Mouse (Mus musculus) layer of hippocampus, postnatal 10 days (tissue): ENCODE results near the gene Knop1. TPM values are rescaled to one million over a fixed set of nuclear protein-coding genes. Genes with fewer than 3 reads are reported as not detected.

Experiments
- DNase-seq, 2 experiments: peaks; one replicate each; pipeline ENCODE4 v3.0.0; 2021; ENCODE audit warnings: low spot score in 2 of 2
- total RNA-seq, 2 experiments: library from RNA; stranded (reverse); gene quantifications; 2 replicates each; pipeline ENCODE4 v1.2.3; 2021

Gene Knop1
- total RNA-seq, 2 experiments from 2014 or later: 36.3 to 36.5 TPM

DNA sequence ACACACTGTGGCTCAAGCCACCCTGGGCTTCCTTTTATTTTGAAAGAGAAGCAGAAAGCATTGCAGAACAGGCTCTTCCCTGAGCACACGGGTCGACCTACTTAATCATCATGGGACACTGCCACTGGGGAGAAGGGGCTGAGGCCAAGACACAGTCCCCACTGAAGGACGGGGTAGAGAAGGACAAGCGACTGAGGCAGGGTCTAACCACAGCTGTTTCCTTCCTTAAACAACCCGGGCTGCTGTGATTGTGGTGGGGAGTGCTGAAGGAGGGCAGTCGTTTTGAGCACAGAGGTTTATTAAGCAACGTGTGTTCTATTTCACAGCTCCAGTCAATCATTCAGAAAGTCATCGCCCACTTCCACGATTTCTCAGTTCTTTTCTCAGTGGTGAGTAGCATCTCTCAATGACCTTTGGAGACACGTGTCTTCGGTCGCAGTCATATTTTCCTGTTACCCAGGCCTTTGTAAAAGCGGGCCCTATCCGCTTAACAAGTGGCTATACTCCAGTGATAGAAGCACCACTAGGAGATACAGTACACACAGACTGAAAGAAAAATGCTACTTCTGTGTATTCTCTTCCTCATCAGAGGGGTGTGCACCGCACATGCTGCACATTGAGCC, 55.8 kb downstream of the Knop1 start:
- no peak for DNase-seq

DNA sequence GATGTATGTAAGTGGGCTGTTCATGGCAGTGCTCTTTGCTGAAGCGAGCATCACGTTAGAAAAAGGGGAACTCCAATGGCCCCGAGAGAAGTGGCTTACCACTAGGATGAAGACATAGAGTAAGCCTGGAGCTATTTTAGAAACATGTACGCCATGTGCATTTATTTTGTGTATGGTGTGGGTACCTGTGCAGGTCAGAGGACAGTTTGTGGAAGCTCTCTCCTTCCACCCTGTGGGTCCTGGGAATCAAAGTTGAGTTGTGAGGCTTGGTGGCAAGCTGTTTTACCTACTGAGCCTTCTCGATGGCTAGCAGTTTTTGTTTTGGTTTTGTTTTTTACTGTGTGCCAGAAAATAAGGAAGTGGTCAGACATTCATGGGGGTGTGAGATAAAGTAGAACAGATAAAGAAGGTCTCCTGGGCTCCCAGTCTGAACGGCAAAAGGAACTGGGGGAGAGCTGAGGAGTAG, 57.9 kb downstream of the Knop1 start:
- DNase-seq: no peak

DNA sequence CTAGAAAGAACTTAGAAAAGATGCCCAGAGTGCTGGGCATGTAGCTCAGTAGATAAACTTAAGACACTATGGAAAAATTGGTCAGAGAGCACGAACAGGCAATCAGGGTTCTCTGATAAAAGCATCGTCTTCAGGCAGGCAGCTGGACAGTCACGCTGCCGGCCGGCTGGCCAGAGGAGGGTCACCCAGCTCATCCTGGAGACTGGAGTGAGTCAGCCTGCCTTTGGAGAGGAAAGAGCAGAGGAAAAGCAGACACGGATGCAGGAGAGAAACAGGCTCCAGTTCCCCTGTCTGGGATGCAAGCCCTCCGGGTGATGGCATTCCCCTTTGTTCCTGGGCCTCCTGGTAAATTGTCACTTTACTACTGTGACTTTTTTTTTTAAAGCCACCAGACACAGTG, 58.5 kb downstream of the Knop1 start:
- no peak for DNase-seq

DNA sequence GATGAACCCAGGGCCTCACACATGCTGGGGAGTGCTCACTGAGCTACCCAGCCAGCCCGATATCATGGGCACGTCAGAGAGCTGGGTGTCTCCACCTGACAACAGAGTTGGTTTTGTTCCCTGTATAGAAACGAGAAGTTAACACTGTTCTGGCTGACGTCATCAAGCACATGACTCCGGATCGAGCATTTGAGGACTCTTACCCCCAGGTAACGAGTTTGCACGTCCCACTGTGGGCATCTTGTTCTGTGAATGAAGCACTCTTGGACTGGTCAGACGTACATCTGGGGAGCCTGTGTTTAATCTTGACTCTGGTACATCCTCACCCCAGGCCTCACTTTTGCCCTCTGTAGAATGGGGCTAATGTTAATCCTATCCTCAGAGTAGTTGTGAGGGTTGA, 59.2 kb downstream of the Knop1 start:
- no peak for DNase-seq

DNA sequence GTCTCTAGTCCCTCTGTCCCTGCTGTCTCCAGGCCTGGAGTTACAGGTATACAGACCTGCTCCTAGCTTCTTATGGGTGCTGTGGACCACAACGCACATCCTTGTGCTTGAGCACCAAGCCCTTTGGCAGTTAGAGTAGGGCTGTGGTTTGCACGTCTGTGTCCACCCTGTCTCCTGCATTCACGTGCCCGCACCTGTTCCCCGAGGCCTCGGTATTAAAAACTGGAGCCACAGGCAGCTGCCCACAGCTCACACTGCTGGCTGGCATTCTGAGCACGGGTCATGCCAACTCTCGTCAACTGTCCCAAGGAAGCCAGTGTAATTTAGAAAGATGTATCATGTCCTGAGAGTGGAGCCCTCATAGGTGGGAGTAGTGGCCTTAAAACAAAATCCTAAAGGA, 60.3 kb downstream of the Knop1 start:
- no peak for DNase-seq

DNA sequence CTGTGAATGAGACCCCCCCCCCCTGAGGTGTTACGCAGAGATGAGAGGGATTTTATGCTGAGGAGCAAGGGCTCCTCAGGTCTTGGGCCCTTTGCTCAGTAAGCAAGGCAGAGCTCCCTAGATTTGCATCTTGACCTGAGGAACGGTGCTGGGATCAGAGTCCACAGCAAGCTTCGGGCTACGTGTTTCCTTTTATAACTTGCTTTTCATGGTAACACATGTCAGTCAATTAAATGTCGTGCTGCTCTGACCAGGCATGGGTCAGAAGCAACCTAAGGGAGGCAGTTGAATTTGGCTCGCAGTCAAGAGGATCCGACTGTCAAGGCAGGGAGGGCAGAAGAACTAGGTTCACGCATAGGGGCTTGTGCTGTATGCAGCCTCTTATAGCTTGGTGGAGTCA, 62.2 kb downstream of the Knop1 start:
- no peak for DNase-seq

Other genes starting within 250 kb of the Knop1 start
- gene Gde1, start 150.5 kb downstream of the Knop1 start, total RNA-seq: 100 to 1,000 TPM; 201 to 207 TPM
- 10 to 100 TPM; 31.5 to 34.1 TPM for gene Ccp110, start 143.7 kb downstream of the Knop1 start, total RNA-seq
- 10 to 100 TPM; 71.1 to 77.8 TPM for gene Vps35l, start 116.0 kb downstream of the Knop1 start, total RNA-seq
- gene Iqck, start 502 bp downstream of the Knop1 start, total RNA-seq: 1 to 10 TPM; 3.3 to 4.5 TPM
- gene Gprc5b, start 139.0 kb upstream of the Knop1 start, total RNA-seq: 10 to 100 TPM; 43.1 to 44.1 TPM